Mouse (Mus musculus) liver (tissue): ENCODE data around the gene Slc38a1.
A peak's percentile ranks its signal among the peaks of the same experiment; 100 is the strongest.
"Not testable (repeated sequence)": the region's sequence is repeated elsewhere in the genome, so short reads cannot be mapped to it uniquely, and the experiment has no call there.

ENCODE experiments used
- DNase-seq: peaks from one replicate; pipeline ENCODE4 v3.0.0-alpha.2; 2020; ENCODE audit warnings: mixed read lengths

Gene Slc38a1

DNA sequence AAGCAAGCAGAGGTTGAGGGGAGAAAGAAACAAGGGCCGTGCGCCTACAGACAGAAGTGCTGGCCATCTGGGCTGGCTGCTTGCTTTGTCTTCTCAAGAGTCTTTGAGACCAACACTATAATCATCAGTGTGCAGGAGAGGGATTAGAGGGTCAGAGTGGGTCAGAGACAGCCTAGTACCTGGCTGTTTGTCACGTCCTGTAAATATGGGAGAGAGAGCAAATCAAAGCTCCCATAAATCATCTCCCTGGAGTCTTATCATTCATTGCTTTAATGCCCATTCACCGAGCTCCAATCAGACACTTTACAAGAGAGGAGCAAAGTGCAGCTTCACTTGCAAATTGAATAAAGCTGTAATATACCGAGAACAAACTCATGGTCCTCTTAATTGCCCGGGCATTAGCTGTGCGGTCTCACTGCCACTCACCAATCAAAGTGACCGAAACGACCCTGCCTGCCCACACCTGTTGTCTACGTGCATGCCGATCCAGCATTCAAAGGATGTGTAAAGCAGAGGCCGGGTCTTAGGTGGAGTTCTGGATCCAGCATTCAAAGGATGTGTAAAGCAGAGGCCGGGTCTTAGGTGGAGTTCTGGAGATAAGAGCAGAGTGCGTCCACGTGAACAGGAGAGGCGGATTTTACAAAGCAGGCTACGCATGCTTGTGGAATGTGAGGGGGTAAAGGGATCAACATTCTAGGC, 15.0 kb upstream of the Slc38a1 start:
- DNase-seq, result no peak

DNA sequence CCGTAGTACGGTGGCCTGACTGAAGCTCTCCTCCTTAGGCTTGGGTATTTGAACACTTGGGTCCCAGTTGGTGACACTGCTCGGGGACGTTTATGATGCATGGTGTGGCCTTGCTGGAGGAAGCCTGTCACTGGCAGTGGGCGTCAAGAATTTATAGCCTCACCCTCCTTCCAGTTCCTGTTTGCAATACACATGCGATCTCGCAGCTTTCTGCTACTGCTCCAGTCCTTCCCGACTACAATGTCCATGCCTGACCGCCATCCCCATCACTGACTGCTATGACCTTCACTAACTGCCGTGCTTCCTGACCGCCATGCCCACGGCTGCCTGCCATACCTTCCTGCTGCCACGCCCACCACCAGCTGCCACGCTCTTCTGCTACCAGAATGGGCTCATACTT, 12.8 kb upstream of the Slc38a1 start:
- DNase-seq, result no peak

DNA sequence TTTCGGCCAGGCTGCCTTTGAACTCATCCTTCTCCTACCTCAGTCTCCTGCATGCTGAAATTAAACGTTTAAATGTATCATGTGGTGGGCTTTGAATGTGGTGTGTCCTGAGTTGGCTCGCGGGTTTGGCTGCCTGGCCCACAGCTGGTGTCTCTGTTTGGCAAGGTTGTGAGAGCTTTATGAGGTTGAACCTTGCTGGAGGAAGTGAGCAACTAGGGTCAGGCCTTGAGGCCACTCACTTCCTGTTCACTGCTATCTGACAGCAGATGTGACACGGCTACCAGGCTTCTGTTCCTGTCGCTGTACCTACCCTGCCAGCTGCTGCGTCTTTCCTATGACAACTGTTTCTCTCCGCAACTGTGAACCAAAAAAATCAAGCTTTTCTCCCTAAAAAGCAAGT, 12.0 kb upstream of the Slc38a1 start:
- peak; percentile 47 for DNase-seq

DNA sequence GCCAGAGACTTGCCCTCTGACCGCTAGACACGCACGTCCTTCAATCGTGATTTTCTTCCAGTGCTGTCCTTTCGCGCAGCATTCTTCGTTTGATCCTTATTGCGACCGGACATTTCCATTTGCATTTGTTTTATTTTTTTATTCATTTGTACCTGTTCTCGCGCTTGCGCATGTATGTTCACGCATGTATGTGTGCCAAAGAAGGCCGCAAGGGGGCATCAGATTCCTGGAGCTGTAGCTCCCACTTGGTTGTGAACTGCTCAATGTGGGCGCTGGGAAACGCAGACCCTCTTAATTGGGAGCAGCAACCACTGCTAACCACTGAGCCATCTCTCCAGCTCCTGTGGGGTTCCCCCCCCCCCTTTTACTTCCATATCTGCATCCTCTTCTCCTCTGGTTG, 10.3 kb upstream of the Slc38a1 start:
- DNase-seq, result no peak

DNA sequence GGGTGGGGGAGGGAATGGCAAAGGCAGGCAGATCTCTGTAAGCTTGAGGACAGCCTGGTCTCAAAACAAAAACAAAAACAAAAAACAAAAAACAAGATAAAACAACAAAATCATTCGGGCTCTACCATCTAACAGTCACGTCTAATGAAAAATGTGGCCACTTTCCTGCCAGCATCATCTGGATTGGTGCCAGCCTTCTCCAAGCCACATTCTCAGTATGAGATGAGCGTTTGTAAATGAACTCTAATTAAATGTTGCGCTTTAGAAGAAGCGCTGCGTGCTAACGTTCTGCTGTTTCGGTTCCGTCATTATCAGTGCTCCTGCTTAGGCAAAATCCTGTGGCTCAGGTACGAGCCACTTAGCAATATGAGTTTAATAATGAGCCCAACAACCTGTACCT, 9.8 kb upstream of the Slc38a1 start:
- DNase-seq, result no peak

DNA sequence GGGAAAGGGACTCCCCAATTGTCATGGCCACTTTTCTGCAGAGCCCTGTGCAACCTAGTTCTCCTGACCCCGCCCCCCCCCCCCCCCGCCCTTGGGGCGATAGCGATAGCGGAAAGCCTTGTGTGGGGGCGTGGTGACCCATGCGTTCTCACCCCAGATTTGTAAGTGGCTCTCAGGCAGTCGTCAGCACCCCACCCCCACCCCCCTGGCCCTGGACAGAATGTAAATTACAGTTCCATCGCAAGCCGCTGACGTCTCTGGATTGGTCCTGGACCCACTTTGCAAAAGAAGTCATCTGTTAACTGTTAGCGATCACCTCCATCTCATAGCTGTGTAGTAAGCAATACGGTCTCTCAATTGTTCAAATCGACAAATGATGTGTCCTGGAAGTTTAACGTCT, 4.7 kb upstream of the Slc38a1 start:
- peak; percentile 54 for DNase-seq

DNA sequence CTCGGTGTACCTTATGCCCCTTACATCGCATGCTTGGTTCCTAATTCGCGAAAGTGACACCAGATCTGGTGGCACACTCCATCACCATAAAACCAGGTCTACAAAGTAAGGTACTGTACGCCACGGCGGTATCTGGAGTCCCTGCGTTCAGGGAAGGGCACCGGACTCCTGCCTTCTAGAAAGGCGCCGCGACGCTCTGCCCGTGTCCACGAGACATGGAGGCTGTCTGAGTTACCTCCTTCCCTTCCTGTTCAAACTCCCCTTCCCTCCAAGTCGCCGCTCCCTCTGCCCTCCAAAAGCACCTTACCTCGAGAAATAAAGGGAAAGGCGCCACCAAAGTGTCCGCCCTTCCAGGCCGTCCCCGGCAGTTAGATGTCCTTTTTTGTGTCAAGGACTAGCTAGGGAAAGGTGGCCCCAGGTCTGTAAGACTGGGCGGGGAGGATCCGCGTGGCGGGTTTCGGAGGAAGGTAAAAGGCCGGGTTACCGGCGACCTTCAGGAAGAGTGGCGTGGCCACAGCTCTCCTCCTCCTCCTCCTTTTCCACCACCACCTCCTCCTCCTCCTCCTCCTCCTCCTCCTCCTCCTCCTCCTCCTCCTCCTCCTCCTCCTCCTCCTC, 785 bp downstream of the Slc38a1 start:
- DNase-seq, result peak; percentile 24

DNA sequence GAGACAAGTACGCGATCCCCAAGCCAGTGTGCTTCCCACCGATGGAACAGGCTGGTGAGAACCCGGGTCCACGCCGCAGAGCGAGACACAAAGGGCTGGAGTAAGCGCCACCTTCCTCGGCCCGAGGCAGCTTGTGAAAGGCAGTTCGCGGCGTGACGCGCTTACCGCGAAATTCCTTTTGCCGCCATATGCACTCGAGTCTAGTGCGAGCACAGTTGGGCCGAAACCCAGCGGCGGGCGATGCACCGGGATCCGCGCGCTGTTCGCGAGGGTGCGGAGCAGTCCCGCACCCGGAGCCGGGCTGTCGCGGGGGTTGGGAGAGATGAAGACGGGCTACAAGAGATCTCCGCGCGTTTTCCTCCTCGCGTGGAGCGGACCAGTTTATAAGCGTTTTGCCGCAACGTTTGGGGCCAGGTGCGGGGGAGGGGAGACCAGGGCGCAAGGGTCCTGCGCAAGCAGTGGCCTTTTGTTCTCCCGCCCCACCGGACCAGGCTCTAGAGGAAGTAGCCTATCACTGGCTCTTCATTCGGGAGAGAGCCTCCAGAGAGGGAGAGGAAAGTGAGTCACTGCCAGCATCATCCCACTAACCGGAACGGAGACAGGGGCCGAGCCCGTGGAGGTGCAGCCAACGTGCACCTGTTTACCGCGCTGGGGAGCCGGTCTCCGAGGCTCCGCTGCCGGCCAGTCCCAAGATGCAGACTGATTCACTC, 1.4 kb downstream of the Slc38a1 start:
- DNase-seq, result peak; percentile 63

DNA sequence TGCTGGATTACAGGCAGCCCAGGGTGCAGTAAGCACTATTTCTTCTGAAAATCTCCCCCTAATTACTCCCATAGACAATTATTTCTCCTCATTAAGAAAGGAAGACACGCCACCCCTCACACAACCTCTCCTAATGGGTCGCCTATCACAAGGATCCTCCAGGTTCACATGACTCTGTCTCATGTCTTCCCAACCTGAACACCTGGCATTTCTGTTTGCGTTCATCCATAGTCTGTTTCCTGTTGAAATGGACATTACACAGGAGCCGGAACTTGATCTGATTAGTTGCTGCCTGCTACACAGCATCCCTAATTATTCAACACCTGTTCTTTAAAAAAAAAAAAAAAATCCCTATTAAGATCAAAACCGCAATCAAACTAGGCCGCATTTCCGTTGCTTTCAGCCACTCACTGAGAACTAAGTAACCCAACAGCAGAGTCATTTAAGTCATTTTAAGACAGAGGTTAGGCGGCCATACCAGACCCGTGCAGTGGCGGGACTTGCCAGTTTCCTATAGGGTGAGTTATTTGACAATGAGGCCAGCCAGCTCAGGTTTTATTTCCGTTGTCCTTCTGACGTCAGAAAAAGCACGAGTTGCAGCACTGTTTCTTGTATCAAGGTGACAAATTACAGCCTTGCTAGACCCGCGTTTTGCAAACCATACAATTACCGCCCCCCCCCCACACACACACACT, 2.3 kb downstream of the Slc38a1 start:
- peak; percentile 46 for DNase-seq

DNA sequence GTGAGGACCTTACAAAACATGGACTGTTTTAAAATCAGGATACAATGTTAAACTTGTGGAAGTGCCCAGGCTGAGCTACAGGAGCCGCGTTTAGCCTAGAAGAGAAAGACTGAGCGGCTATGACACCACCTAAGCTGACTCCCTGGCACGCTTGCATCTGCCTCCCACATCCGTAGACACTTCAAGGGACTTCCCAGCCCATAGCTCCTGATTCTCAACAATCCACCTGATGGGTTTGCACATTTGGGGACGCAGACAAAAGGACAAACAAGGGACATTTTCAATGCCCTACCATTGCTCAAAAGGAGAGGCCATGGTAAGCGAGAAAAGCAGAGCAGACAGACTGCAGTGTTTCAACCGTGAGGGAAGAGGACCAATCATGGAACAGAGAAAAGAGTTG, 3.1 kb downstream of the Slc38a1 start:
- no peak for DNase-seq

DNA sequence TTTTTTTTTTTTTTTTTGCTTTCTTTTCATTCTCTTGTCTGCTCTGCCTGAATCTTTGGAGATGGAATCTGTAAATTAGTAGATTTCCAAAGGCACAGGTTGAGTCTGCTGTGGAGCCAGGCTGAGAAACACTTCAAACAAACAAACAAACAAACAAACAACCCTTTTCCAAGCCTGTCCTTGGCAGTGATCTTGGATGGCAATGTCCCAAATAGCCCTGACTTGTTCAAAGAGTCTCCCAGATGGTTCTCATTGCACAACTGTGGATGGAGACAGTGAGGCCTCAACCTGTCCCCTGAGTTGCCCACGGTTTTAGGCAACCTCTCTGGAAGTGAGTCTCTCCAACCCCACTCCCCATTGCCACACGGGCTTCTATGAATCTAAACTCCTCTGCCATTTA, 4.1 kb downstream of the Slc38a1 start:
- no peak for DNase-seq

DNA sequence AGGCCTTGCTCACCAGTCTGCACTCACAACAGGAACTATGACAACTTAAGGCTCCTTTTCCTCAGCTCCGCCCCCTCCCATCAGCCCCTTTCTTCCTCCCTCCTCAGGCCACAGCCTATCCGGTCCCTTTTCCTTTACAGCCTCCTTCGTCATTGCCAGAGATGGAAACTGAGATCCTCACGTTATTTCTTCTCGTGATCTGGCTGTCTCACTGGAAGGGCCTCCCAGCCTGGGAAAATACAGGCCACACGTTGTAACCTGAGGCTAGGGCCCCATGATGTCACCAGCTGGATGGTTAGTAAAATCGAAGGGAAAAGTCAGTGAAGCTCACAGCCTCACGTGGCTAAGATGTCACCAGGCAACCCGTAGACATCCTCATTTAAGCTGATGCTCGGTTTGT, 4.5 kb downstream of the Slc38a1 start:
- DNase-seq, result peak; percentile 18

DNA sequence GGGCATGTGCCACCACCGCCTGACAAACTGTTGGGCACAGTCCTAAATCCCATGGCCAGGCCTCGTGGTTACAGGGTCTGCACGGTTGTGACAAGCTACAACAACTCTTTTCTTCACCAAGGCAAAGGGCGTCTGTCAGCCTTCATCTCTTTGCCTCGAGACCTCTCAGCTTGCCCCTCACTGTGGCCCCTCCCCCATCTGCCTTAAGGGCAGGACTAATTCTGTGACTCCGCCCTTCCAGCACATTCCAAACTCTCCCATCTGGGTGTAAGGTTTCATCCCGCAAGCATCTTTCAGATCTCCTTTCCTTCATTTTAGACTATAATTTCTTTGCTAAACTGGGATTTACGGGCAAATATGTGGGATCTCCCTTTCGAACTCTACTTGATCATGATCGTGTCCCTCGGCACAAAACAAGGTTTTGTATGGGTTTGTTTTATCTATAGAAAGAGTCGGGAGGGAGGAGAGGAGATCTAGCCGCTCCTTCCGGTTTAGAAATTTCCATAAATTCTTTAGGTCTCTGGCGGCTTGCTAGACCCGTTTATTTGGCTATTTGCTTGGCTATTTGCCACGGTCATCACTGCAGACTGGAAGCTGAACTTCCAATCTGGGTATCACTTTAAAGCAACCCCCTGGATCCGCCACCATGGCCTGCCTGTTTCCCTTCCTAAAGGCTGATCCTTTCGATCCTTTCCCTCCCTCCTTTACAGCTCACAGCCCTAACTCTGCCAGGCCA, 7.9 kb downstream of the Slc38a1 start:
- DNase-seq, result no peak

DNA sequence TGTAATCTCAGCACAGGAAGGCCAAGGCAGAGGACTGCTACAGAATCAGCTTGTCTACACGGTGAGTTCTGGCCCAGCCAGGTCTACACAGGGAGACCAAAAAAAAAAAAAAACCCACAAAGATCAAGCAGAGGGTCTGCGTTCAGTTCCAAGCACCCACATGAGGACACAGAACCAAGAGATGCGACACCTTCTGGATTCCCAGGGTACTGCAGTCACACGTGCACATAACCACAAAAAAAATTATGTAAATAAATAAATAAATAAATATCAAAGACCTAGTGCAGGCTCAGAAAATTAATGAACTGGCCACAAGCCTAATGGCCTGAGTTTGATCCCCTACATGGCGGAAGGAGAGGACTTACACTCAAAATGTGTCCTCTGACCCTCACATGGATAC, 10.5 kb downstream of the Slc38a1 start:
- no peak for DNase-seq

DNA sequence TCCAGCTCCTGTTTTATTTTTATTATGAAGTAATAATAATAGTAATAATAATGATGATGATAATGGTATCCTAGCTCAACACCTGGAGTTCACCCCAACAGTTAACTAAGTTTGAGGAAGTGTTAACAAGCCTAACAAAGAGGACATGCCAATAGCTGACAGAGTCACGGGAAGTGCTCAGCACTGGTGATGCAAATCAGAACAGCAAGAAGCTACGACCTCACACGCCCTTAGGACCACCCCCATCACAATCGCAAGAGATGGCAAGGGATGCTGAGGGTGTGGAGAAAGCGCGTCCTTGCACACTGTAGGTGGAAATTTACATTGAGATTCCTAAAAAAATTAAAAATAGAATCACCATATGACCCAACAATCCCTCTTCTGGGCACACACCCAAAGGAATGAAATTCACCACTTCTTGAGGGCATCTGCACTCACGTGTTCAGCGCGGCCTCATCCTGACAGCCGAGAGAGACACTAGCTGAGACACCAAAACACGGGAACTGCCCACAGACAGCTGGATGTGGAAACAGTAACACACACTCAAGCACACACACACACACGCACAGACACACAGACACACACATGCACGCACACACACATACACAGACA, 11.5 kb downstream of the Slc38a1 start:
- no peak for DNase-seq

DNA sequence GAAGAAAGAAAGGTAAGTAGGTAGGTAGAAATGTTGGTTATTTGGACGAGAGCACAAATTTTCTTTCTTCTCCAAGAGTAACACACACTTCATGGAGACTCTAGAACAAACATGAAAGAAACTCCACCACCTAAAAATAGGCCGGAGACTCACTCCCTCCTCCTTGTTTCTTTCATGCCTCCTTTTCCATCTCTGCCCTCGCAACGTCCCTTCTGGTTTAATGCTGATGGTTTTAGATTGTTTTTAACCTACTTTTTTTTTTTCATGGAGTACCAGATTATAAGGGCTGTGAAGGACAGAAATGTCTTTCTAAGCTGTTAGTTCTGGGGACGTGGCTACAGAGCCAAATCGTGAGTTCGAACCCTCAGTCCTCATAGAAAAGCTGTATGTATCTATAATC, 14.5 kb downstream of the Slc38a1 start:
- no peak for DNase-seq

DNA sequence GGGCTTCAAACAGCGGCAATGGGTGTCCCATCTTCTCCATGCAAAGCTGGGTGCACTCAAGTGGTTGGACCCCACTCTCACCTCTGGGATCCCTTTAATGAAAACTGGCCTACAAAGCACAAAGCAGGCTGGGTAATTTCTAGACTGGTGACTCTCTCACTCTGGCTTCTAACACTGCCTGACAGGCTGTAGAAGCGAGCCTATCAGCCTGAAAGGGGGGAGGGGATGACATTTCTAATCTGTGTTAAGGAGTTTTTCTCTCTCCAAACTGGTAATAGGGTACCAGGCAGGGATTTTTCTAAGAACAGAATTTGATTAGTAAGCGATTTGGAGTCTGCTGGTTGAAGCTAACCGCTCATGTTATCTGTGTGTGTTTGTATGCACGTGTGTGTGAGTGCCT, 15.8 kb downstream of the Slc38a1 start:
- DNase-seq, result no peak

DNA sequence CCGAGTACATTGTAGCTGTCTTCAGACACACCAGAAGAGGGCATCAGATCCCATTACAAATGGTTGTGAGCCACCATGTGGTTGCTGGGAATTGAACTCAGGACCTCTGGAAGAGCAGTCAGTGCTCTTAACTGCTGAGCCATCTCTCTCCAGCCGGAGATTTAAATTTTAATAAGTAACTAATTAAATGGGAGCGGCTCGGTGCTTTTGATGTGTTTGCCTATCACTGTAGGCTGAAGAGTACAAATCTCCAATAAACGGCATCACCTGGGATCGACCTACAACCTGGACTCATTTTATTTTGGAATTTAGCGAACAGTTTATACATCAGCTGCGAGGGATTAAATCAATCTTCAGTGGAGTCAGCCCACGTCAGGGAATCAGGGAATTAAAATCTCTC, 17.7 kb downstream of the Slc38a1 start:
- not testable (repeated sequence) for DNase-seq

DNA sequence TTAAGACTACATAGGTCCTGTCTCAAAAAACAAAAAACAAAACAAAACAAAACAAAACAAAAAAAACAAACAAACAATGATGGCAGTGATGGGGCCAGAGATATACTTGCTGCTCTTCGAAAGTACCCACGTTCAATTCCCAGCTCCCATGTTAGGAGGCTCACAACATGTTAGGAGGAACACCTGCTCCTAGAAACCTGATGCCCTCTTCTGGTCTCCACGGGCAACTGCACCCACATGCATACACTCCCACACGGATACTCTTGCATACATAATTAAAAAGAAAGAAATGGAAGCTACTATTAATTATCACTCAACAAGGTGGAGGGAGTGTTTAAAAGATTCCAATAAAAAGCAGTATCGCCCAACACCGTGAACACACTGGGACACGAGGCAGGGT, 20.3 kb downstream of the Slc38a1 start:
- no peak for DNase-seq

DNA sequence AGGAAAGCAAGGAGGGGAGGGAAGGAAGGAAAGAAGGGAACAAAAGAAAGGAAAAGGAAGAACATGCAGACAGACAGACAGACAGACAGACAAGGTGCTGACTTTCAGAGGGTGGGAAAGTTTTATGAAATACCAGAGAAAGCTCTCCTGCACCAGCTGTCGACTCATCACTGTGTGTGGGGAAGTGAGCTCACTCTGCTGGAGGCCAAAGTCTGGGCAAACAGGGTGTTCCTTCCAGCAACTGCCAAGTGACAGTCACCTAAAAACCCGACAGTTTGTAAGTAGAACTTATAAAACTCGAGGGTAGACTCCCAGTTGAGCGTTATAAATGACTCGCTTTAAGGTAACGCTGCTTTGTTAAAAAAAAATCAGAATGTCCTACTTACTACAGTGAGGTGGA, 21.0 kb downstream of the Slc38a1 start:
- DNase-seq, result no peak

DNA sequence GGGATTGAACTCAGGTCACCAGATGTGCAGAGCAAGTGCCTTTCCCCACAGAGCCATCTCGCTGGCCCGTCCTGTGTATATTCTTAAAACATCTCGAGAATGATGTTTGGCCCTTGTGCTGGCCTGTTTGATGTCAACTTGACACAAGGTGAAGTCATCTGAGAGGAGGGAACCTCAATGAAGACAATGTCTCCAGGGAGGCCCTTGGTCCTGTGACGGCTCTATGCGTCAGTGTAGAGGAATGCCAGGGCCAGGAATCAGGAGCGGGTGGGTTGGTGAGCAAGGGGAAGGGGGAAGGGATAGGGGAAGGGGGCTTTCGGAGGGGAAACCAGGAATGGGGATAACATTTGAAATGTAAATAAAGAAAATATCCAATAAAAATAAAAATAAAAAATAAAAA, 25.2 kb downstream of the Slc38a1 start:
- DNase-seq, result no peak

DNA sequence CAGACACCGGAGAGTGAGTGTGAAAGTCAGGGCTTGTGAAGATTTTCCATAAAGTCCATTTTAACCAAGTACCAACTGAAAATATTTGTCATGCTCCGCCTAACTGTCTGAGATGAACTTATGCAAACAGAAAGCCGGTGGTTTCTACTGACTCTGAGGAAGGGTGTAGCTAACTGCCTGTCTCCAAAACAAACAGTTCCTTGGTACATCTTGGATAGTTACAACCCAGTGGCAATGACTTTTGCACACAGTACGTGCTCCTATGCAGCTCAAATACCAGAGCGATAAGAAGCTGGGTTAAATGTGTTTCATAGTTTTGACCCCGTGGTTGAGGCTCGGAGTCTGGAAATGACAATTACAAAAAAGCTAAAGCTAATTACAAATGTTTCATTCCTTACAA, 34.0 kb downstream of the Slc38a1 start:
- no peak for DNase-seq

DNA sequence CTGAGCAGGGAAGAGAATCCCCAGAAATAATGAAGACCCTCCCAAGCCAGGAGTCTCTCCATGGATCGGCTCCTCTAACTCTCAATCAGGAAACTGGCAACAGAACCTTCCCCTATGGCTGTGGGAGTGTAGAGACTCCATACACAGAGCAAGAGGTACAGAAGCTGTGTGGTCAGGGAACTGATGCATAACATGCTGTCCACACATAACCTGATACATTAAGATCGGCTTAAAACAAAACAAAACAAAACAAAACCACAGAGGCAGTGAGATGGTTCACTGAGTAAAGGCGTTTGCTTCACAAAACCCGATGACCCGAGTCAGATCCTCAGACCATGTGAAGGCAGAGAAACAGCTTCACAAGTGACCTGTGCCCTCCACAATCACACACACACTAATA, 35.3 kb downstream of the Slc38a1 start:
- no peak for DNase-seq
